Mouse (Mus musculus) layer of hippocampus, adult 2 months (tissue): ENCODE data around the gene Ctdnep1. TPM values are rescaled to one million over a fixed set of nuclear protein-coding genes. Genes with fewer than 3 reads are reported as not detected.
A peak's percentile ranks its signal among the peaks of the same experiment; 100 is the strongest.

Experiments
- DNase-seq, 2 experiments: peaks; one replicate each; pipeline ENCODE4 v3.0.0; 2022; ENCODE audit warnings: low spot score in 2 of 2
- H3K27ac ChIP-seq: fragments of 200-600 bp; 2 replicates; pipeline ENCODE4 v1.8.1; 2022
- H3K4me3 ChIP-seq: fragments of 200-600 bp; 2 replicates; pipeline ENCODE4 v1.8.1; 2022; ENCODE audit warnings: mild to moderate bottlenecking
- CTCF ChIP-seq: fragments of 200-600 bp; conservative IDR thresholded peaks from 2 replicates; pipeline ENCODE4 v1.8.1; 2022; ENCODE audit warnings: antibody characterized with exemption, mild to moderate bottlenecking, moderate library complexity
- microRNA-seq, 2 experiments: library from miRNA; unstranded; fragments of <30 nt; microRNA quantifications; one replicate each; pipeline ENCODE4 v1.2.0; 2021
- total RNA-seq, 2 experiments: library from RNA; stranded (reverse); gene quantifications; 2 replicates each; pipeline ENCODE4 v1.2.3; 2021

Gene Ctdnep1
- total RNA-seq, 2 experiments from 2014 or later: 106 to 114 TPM

GRCm38 (mm10) chr11:70039631-70040030, 58.7 kb downstream of the Ctdnep1 start:
- H3K27ac ChIP-seq: no peak overlapping the region
- TF ChIP-seq CTCF: no peak
- no peak for DNase-seq
- no peak overlapping the region for H3K4me3 ChIP-seq

- DNase-seq: no peak
- TF ChIP-seq CTCF: no peak
- Histone ChIP-seq H3K4me3 (no peak overlapping the region), H3K27ac (peak overlapping the region; percentile 28; the same call in 1 of the 2 replicates)
Observed at GRCm38 (mm10) chr11:70040184-70040583, 59.2 kb downstream of the Ctdnep1 start.

Small RNA genes lying within 50 kb of the gene (microRNA-seq; reads per million reads assigned to microRNA genes)
- gene Gm44349: 0 reads per million in 2 experiments
- gene Mir324: 7,740 to 8,001 reads per million in 2 experiments

Other genes starting within 250 kb of the Ctdnep1 start
- gene Polr2a, start 222.5 kb upstream of the Ctdnep1 start, total RNA-seq: 10 to 100 TPM; 64.6 to 65.4 TPM
- gene Slc35g3, start 219.2 kb upstream of the Ctdnep1 start, total RNA-seq: not detected
- 100 to 1,000 TPM; 122 to 133 TPM for gene Zbtb4, start 215.2 kb upstream of the Ctdnep1 start, total RNA-seq
- gene Chrnb1, start 185.2 kb upstream of the Ctdnep1 start, total RNA-seq: 1 to 10 TPM; 1.1 to 1.3 TPM
- gene Fgf11, start 179.3 kb upstream of the Ctdnep1 start, total RNA-seq: 10 to 100 TPM; 25.6 to 28.0 TPM
- not detected for gene Tmem102, start 175.5 kb upstream of the Ctdnep1 start, total RNA-seq
- gene Gm39566, start 165.9 kb upstream of the Ctdnep1 start, total RNA-seq: not detected
- not detected for gene Spem2, start 162.7 kb upstream of the Ctdnep1 start, total RNA-seq
- gene Spem1, start 159.0 kb upstream of the Ctdnep1 start, total RNA-seq: under 1 TPM; 0.34 to 0.49 TPM
- gene Nlgn2, start 143.4 kb upstream of the Ctdnep1 start, total RNA-seq: 100 to 1,000 TPM; 197 to 201 TPM
- gene Tmem256, start 142.6 kb upstream of the Ctdnep1 start, total RNA-seq: 100 to 1,000 TPM; 113 to 114 TPM
- gene Plscr3, start 134.8 kb upstream of the Ctdnep1 start, total RNA-seq: 10 to 100 TPM; 17.1 to 19.8 TPM
- not detected for gene Tnk1, start 122.4 kb upstream of the Ctdnep1 start, total RNA-seq
- not detected for gene Tmem95, start 103.1 kb upstream of the Ctdnep1 start, total RNA-seq
- gene Kctd11, start 99.8 kb upstream of the Ctdnep1 start, total RNA-seq: 1 to 10 TPM; 1.3 to 1.4 TPM
- gene Acap1, start 85.6 kb upstream of the Ctdnep1 start, total RNA-seq: not detected
- 1 to 10 TPM in 1 of 2 experiments, under 1 TPM in 1; 0.64 to 1.0 TPM for gene 2810408A11Rik, start 80.2 kb upstream of the Ctdnep1 start, total RNA-seq
- 100 to 1,000 TPM; 122 to 125 TPM for gene Neurl4, start 80.1 kb upstream of the Ctdnep1 start, total RNA-seq
- 10 to 100 TPM; 35.6 to 41.5 TPM for gene Gps2, start 67.3 kb upstream of the Ctdnep1 start, total RNA-seq
- 100 to 1,000 TPM; 413 to 441 TPM for gene Eif5a, start 59.2 kb upstream of the Ctdnep1 start, total RNA-seq
- 10 to 100 TPM; 12.4 to 14.5 TPM for gene Ybx2, start 45.4 kb upstream of the Ctdnep1 start, total RNA-seq
- 1 to 10 TPM; 1.8 to 2.2 TPM for gene Slc2a4, start 33.0 kb upstream of the Ctdnep1 start, total RNA-seq
- gene Cldn7, start 16.4 kb upstream of the Ctdnep1 start, total RNA-seq: not detected
- 10 to 100 TPM; 72.8 to 72.9 TPM for gene Elp5, start 1.4 kb downstream of the Ctdnep1 start, total RNA-seq
- 100 to 1,000 TPM; 216 to 229 TPM for gene Gabarap, start 10.0 kb downstream of the Ctdnep1 start, total RNA-seq
- 10 to 100 TPM; 40.5 to 42.6 TPM for gene Phf23, start 14.6 kb downstream of the Ctdnep1 start, total RNA-seq
- 10 to 100 TPM; 40.6 to 45.3 TPM for gene Dvl2, start 19.4 kb downstream of the Ctdnep1 start, total RNA-seq
- 10 to 100 TPM; 54.9 to 63.7 TPM for gene Acadvl, start 34.3 kb downstream of the Ctdnep1 start, total RNA-seq
- 100 to 1,000 TPM; 880 to 888 TPM for gene Dlg4, start 35.8 kb downstream of the Ctdnep1 start, total RNA-seq
- 1 to 10 TPM in 1 of 2 experiments, under 1 TPM in 1; 0.52 to 1.7 TPM for gene Asgr1, start 72.9 kb downstream of the Ctdnep1 start, total RNA-seq
- gene Asgr2, start 111.5 kb downstream of the Ctdnep1 start, total RNA-seq: not detected
- under 1 TPM in 1 of 2 experiments, not detected in 1; 0.46 TPM for gene Mgl2, start 149.2 kb downstream of the Ctdnep1 start, total RNA-seq
- 1 to 10 TPM in 1 of 2 experiments, under 1 TPM in 1; 0.67 to 1.5 TPM for gene Clec10a, start 175.0 kb downstream of the Ctdnep1 start, total RNA-seq
- gene Slc16a11, start 231.6 kb downstream of the Ctdnep1 start, total RNA-seq: 10 to 100 TPM; 35.2 to 47.0 TPM
- 10 to 100 TPM in 1 of 2 experiments, 1 to 10 TPM in 1; 7.9 to 11.0 TPM for gene Slc16a13, start 239.9 kb downstream of the Ctdnep1 start, total RNA-seq
- 1 to 10 TPM in 1 of 2 experiments, under 1 TPM in 1; 0.83 to 1.4 TPM for gene Bcl6b, start 248.6 kb downstream of the Ctdnep1 start, total RNA-seq